Mouse (Mus musculus) layer of hippocampus, adult 8-10 months (tissue): ENCODE measurements at regions not wholly inside any gene's neighbourhood (a gene's known extent, or its start where the extent isn't known, plus 50 kb on each side); places are given as distances from the start of the nearest gene placed in this dataset.

ENCODE experiments used
- DNase-seq, 2 experiments: peaks; one replicate each; pipeline ENCODE4 v3.0.0; 2022; ENCODE audit warnings: low spot score in 2 of 2

GRCm38 (mm10) chr6:140927616-140928015 lies 198.5 kb downstream of the Gm11077 start:
- no peak for DNase-seq

GRCm38 (mm10) chr6:140934286-140934685 lies 205.2 kb downstream of the Gm11077 start:
- no peak for DNase-seq

- DNase-seq: no peak
These were observed 208.9 kb downstream of the Gm11077 start for GRCm38 (mm10) chr6:140938025-140938424.

- no peak for DNase-seq
These were observed 217.6 kb downstream of the Gm11077 start for GRCm38 (mm10) chr6:140946720-140947119.

DNA sequence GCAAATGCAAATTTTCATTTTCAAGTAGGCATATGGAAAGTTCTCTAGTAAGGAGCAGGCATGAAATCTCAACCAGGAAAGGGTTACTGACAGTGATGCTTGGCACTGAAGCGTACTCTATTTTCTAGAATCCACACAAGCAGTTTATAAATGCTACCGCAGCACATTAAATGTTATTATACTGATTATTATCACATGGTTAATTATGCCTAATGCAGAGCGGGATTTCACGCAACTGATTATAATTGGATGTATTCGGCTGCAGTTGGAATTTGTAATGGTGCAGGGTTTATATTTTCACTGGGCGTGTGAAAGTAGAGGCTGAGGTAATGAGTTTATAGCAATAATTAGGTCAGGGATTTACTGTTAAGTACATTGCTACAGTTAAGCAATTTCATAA lies 221.4 kb downstream of the Gm11077 start:
- DNase-seq: no peak

GRCm38 (mm10) chr6:140953256-140953655 lies 224.2 kb downstream of the Gm11077 start:
- no peak for DNase-seq

- peak in 1 of 2 experiments; percentile 9 for DNase-seq
These were observed 224.6 kb downstream of the Gm11077 start for GRCm38 (mm10) chr6:140953721-140954120.

- no peak for DNase-seq
These were observed 226.9 kb downstream of the Gm11077 start for GRCm38 (mm10) chr6:140955751-140956521.

DNA sequence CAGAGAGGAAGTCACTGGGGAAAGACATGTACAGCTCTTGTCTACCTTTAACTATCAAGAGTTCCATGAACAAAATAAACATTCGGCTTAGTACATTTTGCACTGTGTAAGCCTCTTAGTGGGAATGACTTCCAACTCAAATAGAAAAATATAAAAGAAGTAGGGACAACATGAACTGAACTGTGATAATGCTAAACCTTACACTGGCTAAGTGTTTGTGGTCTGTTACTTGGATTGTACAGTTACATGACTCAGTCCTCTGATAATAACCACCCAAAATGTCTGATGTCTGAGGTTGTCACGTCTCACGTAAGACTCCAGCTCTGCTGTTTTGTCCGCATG lies 227.4 kb downstream of the Gm11077 start:
- DNase-seq: no peak

GRCm38 (mm10) chr6:140961987-140962386 lies 232.9 kb downstream of the Gm11077 start:
- no peak for DNase-seq

DNA sequence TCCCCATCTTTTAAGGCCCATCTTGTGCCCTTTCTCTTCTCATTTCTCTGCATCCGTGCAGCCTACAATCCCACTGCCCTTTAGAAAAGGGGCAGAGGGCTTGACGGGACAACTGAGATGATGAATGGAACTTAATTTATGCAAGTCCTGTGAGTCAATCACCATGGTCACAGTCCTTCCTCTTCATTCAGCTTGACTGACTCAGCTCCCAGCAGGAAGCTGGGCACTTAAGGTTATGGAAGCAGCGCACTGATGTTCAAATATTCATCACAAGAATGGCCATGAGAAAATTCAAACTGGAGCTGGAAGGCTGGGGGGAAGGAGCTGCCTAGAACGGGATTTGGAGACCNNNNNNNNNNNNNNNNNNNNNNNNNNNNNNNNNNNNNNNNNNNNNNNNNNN lies 233.5 kb downstream of the Gm11077 start:
- DNase-seq: no peak

- DNase-seq: no peak
These were observed 244.6 kb downstream of the Gm11077 start for GRCm38 (mm10) chr6:140973732-140974131.

DNA sequence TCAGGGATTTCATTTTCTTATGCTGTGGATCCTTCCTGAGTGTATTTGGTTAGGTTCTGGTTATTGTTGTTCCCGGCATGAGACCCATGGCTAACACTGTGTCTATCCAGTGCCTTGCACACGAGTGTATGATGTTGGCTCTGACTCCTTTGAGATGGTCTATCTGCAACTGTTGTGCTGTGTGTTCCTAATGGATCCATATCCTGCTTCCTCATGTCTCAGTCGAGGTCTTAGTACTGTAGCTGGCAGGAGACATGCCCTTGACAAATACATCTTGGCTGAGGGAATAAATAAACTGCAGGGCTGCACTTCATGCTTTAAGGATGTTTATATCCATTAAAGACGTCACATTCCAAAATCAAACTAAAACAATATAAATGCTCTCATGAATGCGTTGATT lies 247.9 kb downstream of the Gm11077 start:
- no peak for DNase-seq

DNA sequence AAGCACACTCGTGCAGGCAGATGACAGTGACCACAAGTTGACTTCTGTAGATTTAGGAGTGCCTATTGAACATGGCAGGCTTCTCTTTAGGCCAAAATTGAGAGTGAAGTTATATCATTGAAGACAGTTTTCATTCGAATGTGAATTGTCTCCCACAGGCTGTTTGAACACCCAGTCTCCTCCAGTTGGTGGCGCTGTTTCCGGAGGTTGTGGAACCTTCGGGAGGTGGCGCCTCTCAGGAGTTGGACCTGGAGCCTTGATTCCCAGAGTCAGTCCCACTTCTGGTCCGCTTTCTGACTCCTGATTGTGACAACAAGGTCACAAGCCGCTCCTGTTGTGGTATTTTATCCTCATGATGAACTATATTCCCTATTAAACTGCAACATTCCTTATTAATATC lies 254.5 kb downstream of the Gm11077 start:
- no peak for DNase-seq

DNA sequence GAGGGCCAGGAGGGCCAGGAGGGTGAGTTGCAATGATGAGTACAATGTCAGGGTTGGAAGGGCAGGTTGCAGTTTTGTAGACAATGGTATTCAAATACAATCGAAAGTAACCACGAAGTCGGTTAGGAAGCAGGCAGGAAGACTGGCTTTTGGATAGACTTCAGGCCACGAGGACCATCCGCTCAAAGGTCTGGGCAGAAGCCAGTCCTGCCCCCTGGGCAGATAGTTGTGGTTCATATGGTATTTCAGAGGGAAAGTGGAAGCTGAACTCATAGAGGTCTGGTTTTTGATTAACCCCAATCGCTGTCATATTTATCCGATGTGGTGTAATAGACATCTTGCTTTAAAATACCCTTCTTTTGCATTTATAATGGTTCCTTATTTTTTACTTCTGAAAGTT lies 255.2 kb downstream of the Gm11077 start:
- DNase-seq: no peak

DNA sequence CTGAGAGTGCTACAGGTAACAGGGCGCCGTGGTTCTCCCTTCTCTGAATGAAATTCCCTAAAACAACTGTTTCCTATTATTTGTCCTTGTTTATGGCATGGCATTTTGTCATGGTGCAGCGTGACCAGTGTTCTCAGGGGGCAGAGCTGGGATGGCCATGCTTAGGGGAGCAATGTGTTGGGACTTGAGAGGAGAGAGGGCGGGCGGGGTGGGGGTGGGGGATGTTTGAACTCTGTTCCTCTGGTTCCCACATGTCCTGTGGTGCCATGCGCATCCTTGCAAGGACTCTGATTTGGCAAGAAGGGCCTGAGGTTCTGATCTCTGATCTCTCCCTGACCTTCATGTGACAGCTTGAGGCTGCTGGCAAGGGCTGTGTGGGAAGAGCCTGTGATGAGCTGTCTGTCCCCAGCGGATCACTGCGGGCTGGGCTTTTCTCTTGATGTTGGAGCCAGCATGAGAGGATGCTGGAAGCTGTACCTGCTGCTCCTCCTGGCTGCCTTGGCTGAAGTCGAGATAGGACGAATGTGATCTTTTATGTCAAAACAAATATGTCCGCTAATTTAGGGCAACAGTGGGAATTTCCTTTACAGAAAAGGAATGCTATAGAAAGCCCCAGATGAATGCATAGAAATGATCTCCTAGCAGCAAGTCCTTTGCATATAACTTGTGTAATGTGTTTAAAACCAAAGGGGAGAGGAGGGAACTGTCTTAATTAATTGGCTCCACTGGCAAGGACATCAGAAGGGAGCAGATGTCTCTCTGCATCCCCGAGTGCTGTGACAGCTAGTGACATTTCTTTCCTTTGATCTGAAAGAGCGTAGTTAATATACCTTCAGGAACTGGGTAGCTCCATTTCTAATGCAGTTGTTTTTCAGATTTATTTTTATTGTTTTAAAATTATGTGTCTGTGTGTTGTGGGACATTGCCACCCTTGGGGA lies 255.2 kb upstream of the Pde3a start:
- no peak for DNase-seq

DNA sequence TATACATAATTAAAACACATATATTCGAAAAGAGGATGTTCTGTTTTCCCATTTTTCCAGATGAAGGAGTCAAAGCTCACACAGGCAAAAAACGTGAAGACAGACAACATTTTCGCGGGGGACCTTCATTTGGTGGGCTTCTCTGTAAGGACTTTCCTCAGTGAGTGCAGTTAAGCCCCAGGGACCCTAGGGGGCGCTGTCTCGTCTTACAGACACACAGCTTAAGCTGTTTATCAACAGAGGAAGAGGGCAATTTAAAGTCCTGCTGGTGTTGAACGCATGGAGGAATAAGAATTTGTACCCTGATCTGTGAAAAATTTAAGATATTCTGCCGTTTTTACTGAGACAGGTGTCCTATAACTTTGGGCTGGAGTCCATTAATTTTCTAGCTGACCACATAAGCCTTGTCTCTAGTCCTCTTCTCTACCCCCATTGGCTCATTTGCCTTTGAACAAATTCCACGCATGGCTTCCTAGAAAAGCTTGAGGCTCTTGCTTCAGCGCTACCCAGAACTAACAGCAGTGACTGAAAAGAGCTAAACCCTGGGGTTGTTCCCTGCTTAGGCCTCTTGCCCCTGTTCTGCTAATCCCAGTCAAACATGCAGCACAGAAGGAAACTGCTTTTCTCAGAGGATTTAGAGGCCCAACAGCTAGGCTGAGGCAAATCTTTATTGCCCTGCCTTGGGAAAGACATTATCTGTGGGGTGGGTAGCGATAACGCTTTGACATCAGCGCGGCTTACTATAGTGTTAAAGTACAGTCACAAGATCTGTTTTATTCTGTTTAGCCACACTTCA lies 253.5 kb upstream of the Pde3a start:
- no peak for DNase-seq

DNA sequence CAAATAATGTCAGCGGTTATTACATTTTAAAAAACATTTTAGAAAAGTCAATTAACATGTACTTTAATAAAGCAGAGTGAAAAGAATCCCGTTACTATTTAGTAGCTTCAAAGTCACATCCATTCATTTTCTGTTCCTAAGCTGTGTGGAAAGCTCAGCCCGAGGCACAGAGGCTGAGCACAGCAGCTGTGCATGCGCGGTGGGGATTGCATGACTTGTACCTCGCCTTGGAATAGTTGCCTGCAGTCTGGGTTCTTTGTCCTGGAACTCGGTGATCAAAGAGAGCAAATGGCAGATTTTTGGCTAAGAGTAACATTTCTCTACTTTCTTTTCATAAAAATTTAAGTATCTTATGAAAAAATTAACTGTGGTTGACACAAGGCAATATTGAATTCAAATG lies 251.0 kb upstream of the Pde3a start:
- DNase-seq: no peak

DNA sequence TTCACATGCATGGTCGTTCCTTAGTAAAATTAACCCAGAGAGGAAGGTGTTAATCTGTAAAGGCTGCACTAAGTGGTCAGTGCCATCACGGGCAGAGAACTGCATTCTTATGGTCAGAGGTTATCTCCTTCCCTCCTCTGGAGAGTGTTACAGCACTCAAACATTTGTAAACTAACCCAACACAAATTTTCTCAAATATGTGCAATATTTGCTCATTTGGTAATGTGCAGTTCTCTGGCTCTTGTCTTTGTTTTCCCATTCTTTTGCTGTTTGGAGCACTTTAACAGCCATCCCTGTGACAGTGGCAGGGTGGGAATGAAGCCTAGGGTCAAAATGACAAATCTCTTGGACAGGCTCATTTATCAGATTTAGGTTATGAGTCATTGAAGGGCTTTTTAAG lies 248.5 kb upstream of the Pde3a start:
- DNase-seq: no peak

GRCm38 (mm10) chr6:141001306-141001705 lies 247.8 kb upstream of the Pde3a start:
- no peak for DNase-seq

DNA sequence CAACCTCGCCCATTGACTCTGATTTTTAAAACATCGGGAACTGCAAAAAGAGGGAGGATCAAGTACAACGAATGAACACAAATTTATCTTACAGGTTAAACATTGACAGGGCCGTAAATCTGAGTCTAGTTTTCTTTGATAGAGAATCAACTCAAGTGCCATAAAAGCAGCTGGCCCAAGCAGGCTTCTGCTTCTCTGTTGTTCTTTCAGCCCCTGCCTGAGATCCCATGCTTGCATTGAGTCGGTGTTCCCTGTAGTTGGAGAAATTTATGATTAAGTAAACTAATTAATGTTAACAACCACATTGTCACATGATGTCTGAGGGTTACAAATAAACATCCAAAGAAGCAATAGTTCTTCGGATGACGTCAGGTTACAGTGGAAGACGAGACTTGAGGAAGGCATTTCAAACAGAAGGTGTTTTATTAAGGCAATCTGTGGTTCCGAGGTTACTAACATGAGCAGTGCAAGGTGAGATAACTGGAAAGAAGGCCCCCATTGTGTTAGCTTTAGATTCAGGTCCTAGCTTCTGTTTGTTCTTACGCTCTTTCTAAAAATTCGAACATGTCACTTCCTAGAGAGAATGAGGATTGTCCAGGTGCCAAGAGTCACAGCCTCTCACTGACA lies 233.9 kb upstream of the Pde3a start:
- DNase-seq: no peak
